Mouse (Mus musculus): ENCODE measurements at regions not wholly inside any gene's neighbourhood (a gene's known extent, or its start where the extent isn't known, plus 50 kb on each side); places are given as distances from the start of the nearest gene placed in this dataset.
"Not testable (repeated sequence)": the region's sequence is repeated elsewhere in the genome, so short reads cannot be mapped to it uniquely, and the experiment has no call there.

DNA sequence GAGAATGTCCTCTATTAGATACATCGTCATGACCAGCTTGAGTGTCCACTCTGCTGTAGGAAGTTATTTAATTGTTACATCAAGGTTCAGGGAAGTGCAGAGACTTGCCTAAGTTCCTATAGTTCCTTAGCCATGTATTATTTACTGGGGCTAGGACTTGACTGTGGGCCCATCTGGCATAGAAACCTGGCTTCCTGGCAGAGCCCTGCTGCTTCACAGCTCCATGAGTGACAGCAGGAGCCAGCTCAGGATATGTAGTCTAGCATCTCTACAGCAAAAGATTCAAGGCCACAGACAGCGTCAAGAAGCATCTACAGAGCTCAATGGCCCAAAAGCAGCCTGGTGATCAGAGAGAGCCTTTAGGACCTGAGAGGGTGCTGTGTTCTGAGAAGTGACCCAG is 163.2 kb upstream of the Unc93a2 start:
- no peak for DNase-seq (ENCODE audit: inconsistent age in 2 of 2, low spot score in 1 of 2)

DNA sequence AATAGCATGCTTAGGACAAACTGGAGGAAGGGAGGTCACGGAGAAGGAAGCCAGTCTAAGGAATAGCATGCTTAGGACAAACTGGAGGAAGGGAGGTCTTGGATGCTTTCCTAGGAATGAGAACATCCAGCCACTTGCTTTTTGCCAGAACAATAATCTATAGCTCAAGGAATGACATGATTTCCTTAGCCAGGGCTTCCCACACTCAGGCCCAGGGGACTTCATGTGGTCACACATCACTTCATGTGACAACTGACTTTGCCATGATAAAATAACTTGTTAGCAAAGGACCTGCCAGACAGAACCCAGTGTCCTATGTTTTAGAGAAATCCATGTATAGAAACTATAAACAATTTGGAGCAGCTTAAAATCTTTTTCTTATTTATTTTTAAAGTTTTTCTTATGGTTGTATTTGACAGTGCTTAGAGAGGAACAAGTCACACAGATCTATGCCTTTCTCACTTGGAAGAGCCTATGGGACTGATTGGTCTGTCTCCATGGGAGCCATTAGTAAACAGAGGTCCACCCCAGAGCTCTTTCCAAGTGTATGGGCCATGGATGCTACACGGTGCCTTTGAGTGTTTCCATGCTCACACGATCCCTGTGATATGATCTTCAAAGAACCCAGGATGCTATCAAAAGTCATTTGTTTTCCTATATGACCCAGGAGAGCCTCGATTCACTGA is 153.3 kb upstream of the Unc93a2 start:
- DNase-seq (ENCODE audit: inconsistent age in 2 of 2, low spot score in 1 of 2), result no peak

DNA sequence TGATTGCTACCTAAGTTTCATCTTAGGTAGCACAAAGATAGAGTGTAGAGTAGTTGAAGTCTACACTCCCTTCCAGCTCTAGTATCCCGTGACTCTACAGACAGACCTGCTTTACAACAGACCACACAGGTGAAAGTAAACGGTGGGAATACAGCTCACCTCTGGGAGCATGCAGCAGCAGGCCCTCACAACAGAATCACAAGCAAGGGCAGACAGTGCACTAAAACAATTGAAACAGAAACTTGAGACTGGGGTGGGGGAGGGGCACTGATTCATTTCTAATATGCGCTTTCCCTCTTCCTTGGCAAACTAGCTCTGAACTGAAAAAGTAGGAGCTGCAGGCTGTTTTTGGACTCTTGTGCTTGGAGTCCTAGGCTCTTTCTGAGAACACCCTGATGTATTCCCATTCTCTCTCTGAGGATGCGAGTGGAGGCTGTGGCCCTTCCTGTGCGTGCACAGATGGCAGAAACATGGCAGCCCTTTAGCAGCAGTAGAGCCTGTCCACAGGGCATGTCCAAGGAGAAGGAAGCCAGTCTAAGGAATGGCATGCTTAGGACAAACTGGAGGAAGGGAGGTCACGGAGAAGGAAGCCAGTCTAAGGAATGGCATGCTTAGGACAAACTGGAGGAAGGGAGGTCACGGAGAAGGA is 152.5 kb upstream of the Unc93a2 start:
- DNase-seq (ENCODE audit: inconsistent age in 2 of 2, low spot score in 1 of 2), result no peak

DNA sequence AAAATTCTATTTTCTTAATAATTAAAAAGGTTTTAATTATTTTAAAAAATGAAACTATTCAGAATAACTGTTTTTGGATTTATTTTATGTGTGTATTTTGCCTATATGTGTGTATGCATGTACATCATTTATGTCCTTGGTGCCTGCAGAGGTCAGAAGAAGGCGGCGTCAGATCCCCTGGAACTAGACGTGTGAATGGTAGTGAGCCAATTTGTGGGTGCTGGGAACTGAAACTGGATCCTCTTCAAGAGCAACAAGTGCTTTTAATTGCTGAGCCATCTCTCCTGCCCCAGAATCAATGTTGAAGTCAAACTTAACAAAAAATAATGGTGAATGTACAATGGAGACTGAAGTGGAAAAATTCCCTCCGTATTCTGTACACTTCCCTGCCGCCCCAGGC is 151.9 kb upstream of the Unc93a2 start:
- no peak for DNase-seq (ENCODE audit: inconsistent age in 2 of 2, low spot score in 1 of 2)

- no peak for DNase-seq (ENCODE audit: inconsistent age in 2 of 2, low spot score in 1 of 2)
Measured at GRCm38 (mm10) chr17:7534386-7535059, 149.3 kb upstream of the Unc93a2 start.

- no peak for DNase-seq (ENCODE audit: inconsistent age in 2 of 2, low spot score in 1 of 2)
Measured at GRCm38 (mm10) chr17:7533552-7533951, 148.3 kb upstream of the Unc93a2 start.

- DNase-seq (ENCODE audit: inconsistent age in 2 of 2, low spot score in 1 of 2), result no peak
Measured at GRCm38 (mm10) chr17:7532618-7533017, 147.4 kb upstream of the Unc93a2 start.

DNA sequence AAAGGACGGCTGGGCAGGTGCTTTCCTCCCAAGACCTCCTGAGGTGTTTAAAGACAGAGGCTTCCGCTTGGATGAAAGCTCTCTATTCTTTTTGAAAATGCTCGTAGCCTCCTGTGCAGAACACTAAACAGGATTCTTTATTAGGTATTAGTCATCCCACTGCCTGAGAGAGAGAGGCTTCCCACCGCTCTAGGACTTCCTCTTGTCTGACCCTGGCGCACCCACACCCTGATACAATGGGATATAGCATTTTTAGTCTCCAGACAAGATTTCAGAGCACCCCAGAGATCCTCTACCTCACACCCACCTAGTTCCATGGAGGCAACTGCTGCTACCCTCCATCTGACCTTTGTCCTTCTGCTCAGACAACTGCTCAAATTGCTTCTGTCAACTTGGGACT is 144.0 kb upstream of the Unc93a2 start:
- DNase-seq (ENCODE audit: inconsistent age in 2 of 2, low spot score in 1 of 2), result no peak

DNA sequence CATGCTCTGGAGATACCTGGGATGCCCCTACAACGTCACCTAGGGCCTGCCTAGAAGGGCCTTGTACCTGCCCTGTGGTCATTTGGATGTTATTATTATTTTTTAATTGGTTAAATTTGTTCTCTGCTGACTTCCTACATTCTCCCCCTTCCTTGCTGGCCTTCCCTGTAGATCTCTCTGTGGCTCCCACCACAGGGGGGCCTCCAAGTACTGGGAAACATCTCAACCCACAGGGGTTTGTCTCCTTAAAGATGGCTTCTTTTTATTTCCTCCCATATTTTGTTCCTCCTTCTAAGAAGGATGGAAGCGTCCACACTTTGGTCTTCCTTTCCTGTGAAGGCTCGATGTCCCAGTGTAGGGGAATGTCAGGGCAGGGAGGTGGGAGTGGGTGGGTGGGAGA is 142.4 kb upstream of the Unc93a2 start:
- DNase-seq (ENCODE audit: inconsistent age in 2 of 2, low spot score in 1 of 2), result no peak

- not testable (repeated sequence) for DNase-seq (ENCODE audit: inconsistent age in 2 of 2, low spot score in 1 of 2)
Measured at GRCm38 (mm10) chr17:7524497-7524896, 139.2 kb upstream of the Unc93a2 start.

DNA sequence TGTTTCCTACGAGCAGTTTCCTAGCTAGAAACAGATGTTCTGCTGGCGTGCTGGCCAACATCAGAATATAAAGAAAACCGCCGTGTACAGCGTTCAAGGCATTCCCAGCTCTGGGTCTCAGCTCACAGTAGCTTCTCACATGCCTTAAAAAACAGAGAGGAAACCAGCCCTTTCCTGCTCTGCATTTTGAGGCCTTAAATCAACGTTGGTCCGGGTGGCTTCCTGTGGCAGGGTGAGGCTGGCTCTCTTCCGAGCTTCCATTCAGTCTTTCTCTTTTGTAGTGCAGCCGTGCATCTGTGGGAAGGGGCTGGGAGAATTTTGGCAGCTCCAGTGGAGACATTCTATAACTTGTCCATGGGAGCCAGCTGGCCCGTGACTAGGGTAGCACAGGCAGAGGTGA is 135.9 kb upstream of the Unc93a2 start:
- no peak for DNase-seq (ENCODE audit: inconsistent age in 2 of 2, low spot score in 1 of 2)

Data from adrenal gland, adult (tissue).